Mouse (Mus musculus) neural tube, embryonic 12.5 days (tissue): Measurements from ENCODE around the gene Dennd2a. TPM values are rescaled to one million over a fixed set of nuclear protein-coding genes. Genes with fewer than 3 reads are reported as not detected.

Experiments
- ATAC-seq: fragments of 200-750 bp; cut with Nextera tagmentation; 2 replicates; pipeline ENCODE4 v1.8.0; 2017; ENCODE audit warnings: low read depth, mild to moderate bottlenecking, moderate TSS enrichment, moderate library complexity; ENCODE audit not compliant: low FRiP score
- H3K27ac ChIP-seq: fragments of 300-500 bp; sonication (generic); 2 replicates; pipeline ENCODE4 v1.5.1; 2016
- H3K27me3 ChIP-seq: fragments of 300-500 bp; sonication (generic); replicated peaks from 2 replicates; pipeline ENCODE4 v1.6.1; 2016; ENCODE audit warnings: mild to moderate bottlenecking
- H3K36me3 ChIP-seq: fragments of 300-500 bp; sonication (generic); 2 replicates; pipeline ENCODE4 v1.6.1; 2016; ENCODE audit warnings: mild to moderate bottlenecking
- H3K4me1 ChIP-seq: fragments of 300-500 bp; sonication (generic); 2 replicates; pipeline ENCODE4 v1.6.1; 2016
- H3K4me2 ChIP-seq: fragments of 300-500 bp; sonication (generic); replicated peaks from 2 replicates; pipeline ENCODE4 v1.6.1; 2016; ENCODE audit warnings: mild to moderate bottlenecking
- H3K4me3 ChIP-seq: fragments of 300-500 bp; sonication (generic); 2 replicates; pipeline ENCODE4 v1.5.1; 2016
- H3K9ac ChIP-seq: fragments of 300-500 bp; sonication (generic); 2 replicates; pipeline ENCODE4 v1.6.1; 2016; ENCODE audit warnings: mild to moderate bottlenecking
- H3K9me3 ChIP-seq: fragments of 300-500 bp; sonication (generic); 2 replicates; pipeline ENCODE4 v1.6.1; 2016; ENCODE audit warnings: mild to moderate bottlenecking
- WGBS: fragments of 180-500 bp; shearing (Covaris S2); methylation state at CpG from one replicate; pipeline ENCODE4 v1.1.7; 2016; 5-methylcytosine and 5-hydroxymethylcytosine counted together
- polyA plus RNA-seq: library from polyadenylated mRNA; unstranded; fragments of >200 nt; fragmentation: Nextera tagmentation; extraction: Ambion mirVana; gene quantifications from 2 replicates; pipeline ENCODE4 v1.2.1, GENCODE M21; 2016

Dennd2a gene
- polyA plus RNA-seq: 48.4 and 50.6 TPM in 2 replicates

DNA sequence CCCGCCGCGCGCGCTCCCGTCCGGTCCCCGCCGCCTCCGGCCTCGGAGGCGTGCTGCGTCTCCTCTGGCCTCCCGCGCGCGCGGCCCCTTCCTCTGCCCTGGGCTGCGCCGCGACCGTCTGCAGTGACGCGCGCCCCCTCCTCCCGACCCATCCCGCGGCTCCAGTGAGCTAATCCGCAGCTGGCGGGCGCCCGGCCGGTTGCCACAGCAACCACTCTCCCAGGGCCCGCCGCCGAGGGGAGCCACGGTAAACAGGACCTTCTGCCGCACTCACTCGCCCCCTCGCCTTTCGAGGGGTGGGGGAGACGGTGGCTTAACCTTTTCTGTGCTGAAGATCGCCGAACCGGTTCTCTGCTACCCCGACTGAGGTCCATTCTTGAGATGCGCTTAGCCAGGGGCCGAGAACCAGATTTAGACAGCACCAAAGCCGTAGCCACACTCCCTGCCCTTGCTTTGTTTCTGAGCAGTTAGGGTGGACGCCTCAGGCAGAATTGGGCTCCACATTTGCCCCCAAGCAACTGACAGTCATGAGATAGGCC, at the start of gene Dennd2a:
Gene Dennd2a, minus strand, starts transcription at position 145 of the 539 bp plus-strand sequence.
- H3K4me2 ChIP-seq: peak within 1 kb of the TSS; percentile 78
- peaks cover 36% of the 10 kb centered on the region for H3K4me1 ChIP-seq
- WGBS: under 1% methylated on average over 44 of the region's 50 CpGs

DNA sequence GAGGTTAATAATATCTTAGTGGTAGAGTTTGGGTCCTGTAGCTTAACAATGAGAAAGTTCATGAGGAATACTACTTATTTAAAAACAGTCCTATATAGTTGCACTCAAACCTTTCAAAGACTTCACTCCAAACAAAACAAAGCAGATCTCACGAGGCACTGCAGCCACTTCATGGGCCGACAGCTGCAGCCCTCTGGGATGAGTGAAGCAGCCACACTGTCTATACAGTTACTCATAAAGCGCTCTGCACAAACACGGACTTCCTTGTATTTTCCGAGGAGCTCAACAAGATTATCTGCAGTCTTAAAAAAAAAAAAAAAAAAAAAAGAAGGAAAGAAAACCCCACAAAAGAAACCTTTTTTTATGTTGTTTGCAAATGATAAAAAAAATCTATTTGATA, 49.7 kb upstream of the Dennd2a start:
- WGBS: 73% methylated on average over 5 of the region's 5 CpGs
- Histone ChIP-seq H3K4me2 (no peak overlapping the region), H3K9ac (no peak overlapping the region), H3K27me3 (no peaks in the 10 kb centered on the region), H3K36me3 (peaks cover 13% of the 10 kb centered on the region), H3K4me3 (no peak overlapping the region), H3K4me1 (no peaks in the 10 kb centered on the region), H3K9me3 (no peaks in the 10 kb centered on the region), H3K27ac (no peak overlapping the region)
- no peak for ATAC-seq

More for the DNA sequence above, at the start of gene Dennd2a:
- ATAC-seq: peak; percentile 96
- peak within 1 kb of the TSS; percentile 95 for H3K9ac ChIP-seq
- no peaks in the 10 kb centered on the region for H3K9me3 ChIP-seq
- no peaks in the 10 kb centered on the region for H3K27me3 ChIP-seq
- H3K4me3 ChIP-seq: peak within 1 kb of the TSS; percentile 87
- H3K27ac ChIP-seq: peak within 1 kb of the TSS; percentile 86
- H3K36me3 ChIP-seq: peaks cover 7% of the 10 kb centered on the region; the same call in 1 of the 2 replicates

DNA sequence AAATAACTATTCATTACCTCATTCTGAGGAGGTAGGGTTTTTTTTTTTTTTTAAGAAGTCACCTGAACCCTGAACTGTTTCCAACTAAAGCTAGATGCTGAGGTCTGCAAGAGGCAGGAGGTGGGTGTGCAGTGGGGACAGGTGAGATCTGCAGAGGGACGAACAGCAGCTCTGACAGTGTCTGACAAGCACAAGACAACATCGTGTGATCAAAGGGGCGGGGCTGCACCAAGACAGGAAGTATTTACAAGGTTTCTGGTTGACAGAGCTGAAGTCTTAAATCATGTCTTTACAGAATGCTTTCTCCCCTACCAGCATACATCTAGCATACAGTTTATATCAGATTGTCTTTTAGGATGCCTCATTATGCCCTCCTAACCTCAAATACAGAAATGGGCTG, 49.2 kb upstream of the Dennd2a start:
- no peak overlapping the region for H3K9ac ChIP-seq
- no peaks in the 10 kb centered on the region for H3K4me1 ChIP-seq
- peaks cover 16% of the 10 kb centered on the region for H3K36me3 ChIP-seq
- WGBS: 77% methylated on average over 3 of the region's 3 CpGs
- no peaks in the 10 kb centered on the region for H3K9me3 ChIP-seq
- ATAC-seq: no peak
- H3K4me2 ChIP-seq: no peak overlapping the region
- H3K27ac ChIP-seq: no peak overlapping the region
- H3K4me3 ChIP-seq: no peak overlapping the region
- no peaks in the 10 kb centered on the region for H3K27me3 ChIP-seq

DNA sequence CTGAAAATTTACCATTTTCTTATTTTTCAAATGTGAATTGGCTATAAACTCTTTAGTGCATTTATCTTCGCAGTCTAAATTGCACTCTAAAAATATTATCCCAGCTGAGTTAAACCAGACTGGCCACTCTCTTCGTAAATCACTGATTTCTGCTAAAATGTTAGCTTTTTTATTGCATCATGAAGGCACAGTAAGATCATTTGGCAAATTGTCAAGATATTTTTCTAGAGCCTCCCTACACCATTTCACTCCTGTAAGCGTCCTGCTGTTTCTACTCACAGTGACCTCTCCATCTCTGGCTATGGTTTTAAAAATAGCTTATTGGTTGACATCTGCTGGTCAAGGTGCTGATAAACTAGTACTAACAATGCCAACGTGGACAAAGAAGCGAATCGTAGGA, 48.4 kb upstream of the Dennd2a start:
- Histone ChIP-seq H3K9me3 (no peaks in the 10 kb centered on the region), H3K27ac (no peak overlapping the region), H3K27me3 (no peaks in the 10 kb centered on the region), H3K9ac (no peak overlapping the region), H3K4me3 (no peak overlapping the region), H3K4me1 (no peaks in the 10 kb centered on the region), H3K36me3 (peaks cover 17% of the 10 kb centered on the region), H3K4me2 (no peak overlapping the region)
- ATAC-seq: no peak
- WGBS: 89% methylated on average over 6 of the region's 6 CpGs

DNA sequence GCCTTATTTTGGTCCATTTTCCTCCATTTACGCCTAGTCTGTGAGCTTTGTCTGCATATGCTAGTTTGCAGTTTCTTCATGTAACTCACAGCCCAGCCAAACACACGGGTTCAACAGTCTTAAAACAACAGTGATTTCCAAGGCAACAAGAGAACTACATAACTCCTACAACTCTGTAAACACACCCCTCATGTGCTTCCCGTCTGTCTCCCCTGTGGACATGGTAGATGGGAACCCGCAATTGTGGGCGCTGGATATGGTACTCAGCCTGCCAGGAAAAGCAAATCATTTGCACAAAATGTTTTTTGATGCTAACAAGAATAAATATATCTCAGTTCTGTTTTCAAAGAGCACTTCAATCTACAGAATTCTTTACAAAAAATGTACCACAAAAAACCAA, 46.9 kb upstream of the Dennd2a start:
- Histone ChIP-seq H3K4me1 (no peaks in the 10 kb centered on the region), H3K27ac (no peak overlapping the region), H3K9me3 (no peaks in the 10 kb centered on the region), H3K4me3 (no peak overlapping the region), H3K36me3 (peaks cover 27% of the 10 kb centered on the region), H3K4me2 (no peak overlapping the region), H3K9ac (no peak overlapping the region), H3K27me3 (no peaks in the 10 kb centered on the region)
- ATAC-seq: no peak
- 92% methylated on average over 5 of the region's 5 CpGs for WGBS

DNA sequence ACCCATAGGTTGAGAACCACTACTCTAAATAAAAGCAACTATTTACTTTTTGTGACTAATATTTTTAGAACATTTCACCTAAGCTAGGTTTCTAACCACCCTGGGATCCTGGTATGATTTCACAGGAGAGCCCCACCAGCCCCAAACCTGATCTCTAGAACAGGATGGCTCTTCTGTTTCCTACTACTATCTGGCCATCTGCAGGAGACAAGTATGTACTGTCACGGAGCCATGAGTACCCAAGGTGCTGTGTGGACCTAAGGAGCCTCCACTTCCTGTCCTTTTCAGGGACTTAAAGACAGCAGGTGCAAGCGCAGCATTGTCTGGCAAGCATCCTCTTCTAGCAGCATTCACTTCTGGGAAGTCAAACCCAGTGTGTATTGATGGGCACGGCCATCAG, 44.2 kb upstream of the Dennd2a start:
- H3K27ac ChIP-seq: no peak overlapping the region
- peaks cover 47% of the 10 kb centered on the region for H3K36me3 ChIP-seq
- H3K4me3 ChIP-seq: no peak overlapping the region
- no peak for ATAC-seq
- 88% methylated on average over 3 of the region's 3 CpGs for WGBS
- no peaks in the 10 kb centered on the region for H3K27me3 ChIP-seq
- no peak overlapping the region for H3K4me2 ChIP-seq
- H3K4me1 ChIP-seq: no peaks in the 10 kb centered on the region
- H3K9ac ChIP-seq: no peak overlapping the region
- no peaks in the 10 kb centered on the region for H3K9me3 ChIP-seq

DNA sequence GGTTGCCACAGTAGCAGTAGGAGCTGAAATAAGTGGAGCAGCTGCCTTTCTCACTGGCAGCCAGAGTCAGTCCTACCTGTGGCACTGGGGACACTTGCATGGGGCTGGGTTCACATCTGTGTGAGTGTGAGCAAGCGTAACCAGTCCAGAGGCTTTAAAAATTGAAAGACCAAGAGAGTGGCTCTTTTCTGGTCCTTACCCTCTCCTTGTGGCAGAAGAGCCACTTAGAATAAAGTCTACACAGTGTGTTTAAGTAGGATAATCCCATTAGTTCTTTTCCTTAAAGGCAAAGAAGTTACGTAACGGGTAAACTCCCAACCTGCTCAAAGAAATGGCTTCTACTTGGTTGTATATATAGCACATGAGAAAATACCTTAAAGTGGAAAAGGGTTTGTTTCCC, 43.2 kb upstream of the Dennd2a start:
- Histone ChIP-seq H3K36me3 (peaks cover 48% of the 10 kb centered on the region), H3K27ac (no peak overlapping the region), H3K4me1 (no peaks in the 10 kb centered on the region), H3K27me3 (no peaks in the 10 kb centered on the region), H3K4me2 (no peak overlapping the region), H3K4me3 (no peak overlapping the region), H3K9me3 (no peaks in the 10 kb centered on the region), H3K9ac (no peak overlapping the region)
- ATAC-seq: no peak
- 95% methylated on average over 3 of the region's 3 CpGs for WGBS

DNA sequence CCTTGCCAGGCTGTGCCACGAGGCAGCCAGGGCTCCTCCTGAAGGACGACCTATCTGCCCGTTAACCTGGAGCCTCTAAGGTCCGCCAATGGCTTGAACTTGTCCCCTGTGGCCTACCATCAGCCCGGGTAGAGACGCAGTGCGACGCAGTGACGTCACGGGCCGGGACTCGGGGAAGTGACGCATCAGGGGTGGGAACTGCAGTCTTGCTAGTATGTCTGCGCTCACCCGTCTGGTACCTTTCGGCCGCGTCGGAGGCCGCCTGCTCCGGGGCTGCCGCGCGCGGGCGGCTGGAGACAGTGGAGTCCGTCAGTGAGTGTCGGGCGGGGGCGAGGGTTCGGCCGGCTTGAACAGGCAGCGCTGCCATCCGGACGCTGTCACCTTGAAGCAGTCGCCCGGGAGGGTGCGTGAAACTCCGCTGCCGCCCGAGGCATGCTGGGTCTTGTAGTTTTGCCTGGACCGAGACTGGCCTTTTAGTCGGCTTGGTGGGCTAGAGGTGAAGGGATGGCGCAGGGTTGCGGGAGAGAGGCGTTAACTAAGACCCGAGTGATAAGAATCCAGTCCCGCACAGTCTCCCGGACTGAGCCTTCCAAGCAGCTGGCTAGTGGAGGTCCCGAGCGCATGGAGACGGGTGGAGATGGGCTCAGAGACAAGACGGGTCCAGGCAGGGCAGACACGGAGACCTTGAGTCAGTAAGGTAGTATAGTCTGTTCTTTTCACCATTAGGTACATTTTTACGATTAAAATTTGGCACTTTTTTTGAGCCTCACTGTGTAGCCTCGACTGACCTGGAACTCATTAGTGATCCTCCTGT, 34.9 kb upstream of the Dennd2a start, which contains the start of gene Ndufb2:
Gene Ndufb2, plus strand, starts transcription at position 174 of the 814 bp plus-strand sequence.
- no peaks in the 10 kb centered on the region for H3K27me3 ChIP-seq
- no peaks in the 10 kb centered on the region for H3K9me3 ChIP-seq
- peak within 1 kb of the TSS; percentile 74 for H3K9ac ChIP-seq
- peaks cover 6% of the 10 kb centered on the region for H3K4me1 ChIP-seq
- peak within 1 kb of the TSS; percentile 83 for H3K4me3 ChIP-seq
- H3K36me3 ChIP-seq: peaks cover 28% of the 10 kb centered on the region
- under 1% methylated on average over 56 of the region's 56 CpGs for WGBS
- peak; percentile 99 for ATAC-seq
- peak within 1 kb of the TSS; percentile 80 for H3K27ac ChIP-seq
- H3K4me2 ChIP-seq: peak within 1 kb of the TSS; percentile 75

DNA sequence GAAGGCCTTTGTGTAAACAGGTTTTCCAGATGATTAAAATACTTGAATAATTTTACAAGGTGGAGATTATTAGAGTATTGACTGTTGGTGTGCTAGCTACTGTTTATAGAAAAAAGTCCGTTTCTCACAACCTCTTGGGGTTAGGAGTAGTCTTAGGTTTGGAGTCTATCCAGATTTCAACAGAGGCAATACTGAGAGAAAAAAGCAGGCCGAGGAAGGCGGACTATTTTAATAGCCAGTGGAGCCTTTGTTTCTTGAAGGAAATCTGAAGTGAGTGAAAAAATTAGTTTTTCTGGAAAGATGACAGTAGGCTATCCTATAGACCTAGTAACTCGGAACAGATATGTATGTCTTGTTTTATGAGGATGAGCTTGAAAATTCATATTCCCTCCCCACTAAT, 33.8 kb upstream of the Dennd2a start:
- Histone ChIP-seq H3K4me3 (no peak overlapping the region), H3K27ac (no peak overlapping the region), H3K9me3 (no peaks in the 10 kb centered on the region), H3K4me2 (no peak overlapping the region), H3K27me3 (no peaks in the 10 kb centered on the region), H3K4me1 (peaks cover 6% of the 10 kb centered on the region), H3K9ac (no peak overlapping the region), H3K36me3 (peaks cover 31% of the 10 kb centered on the region)
- no peak for ATAC-seq
- WGBS: 95% methylated on average over 4 of the region's 4 CpGs

DNA sequence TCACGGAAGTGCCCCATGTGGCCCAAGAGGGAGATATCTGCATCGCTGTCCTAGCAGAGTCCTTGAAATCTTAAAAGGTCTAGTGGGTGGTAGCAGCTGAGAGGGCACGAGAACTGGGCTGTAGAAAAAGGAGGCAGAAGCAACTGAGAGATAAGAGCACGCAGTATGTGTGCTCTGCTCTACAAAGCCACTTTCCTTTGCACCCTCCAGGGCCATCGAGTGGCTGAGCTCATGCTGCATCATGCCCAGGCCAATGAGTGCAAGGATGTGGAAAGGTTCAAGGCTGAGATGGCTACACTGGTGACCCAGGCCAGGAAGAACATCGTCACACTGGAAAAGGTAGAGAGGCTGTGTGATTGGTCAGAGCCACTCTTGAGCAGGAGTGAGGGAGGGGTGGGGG, 27.9 kb upstream of the Dennd2a start, which contains the start of gene Gm42420:
Gene Gm42420, plus strand, starts transcription at position 237 of the 400 bp plus-strand sequence.
- Histone ChIP-seq H3K4me3 (no peak within 1 kb of the TSS), H3K36me3 (peaks cover 74% of the 10 kb centered on the region), H3K4me2 (no peak within 1 kb of the TSS), H3K27me3 (no peaks in the 10 kb centered on the region), H3K9ac (no peak within 1 kb of the TSS), H3K27ac (no peak within 1 kb of the TSS), H3K9me3 (no peaks in the 10 kb centered on the region), H3K4me1 (no peaks in the 10 kb centered on the region)
- ATAC-seq: no peak
- 90% methylated on average over 6 of the region's 6 CpGs for WGBS

DNA sequence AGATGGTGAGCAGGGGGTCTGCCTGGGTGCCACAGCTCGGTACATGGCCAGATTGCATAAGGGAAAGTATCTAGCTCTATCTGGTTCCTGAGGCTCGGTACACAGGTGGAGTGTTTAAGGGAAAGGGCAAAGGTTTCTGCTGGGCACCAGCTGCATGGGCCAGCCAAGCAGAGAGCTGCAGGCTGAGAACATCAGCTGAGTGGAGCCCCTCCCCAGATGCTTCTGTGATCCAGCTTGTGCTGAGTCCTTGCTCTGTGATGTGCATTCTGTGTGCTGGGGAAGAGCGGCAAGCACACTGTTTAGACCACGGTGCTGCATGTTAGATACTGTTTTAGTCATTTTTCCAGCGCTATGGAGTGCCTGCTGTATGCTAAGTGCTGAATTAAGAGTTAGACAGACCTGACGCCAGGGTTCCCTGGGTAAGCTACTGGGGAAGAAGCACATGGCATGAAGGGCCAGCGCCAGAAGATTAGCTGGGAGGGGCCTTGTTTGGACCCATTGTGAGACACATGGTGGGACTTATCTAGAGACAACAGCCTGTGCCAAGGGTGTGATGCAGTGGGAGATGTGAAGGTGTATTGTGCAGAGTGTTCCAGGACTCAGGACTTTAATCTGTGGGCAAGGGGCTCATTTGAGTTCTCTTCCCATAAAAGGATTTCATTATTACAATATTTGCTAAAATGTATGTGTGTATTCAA, 23.6 kb upstream of the Dennd2a start:
- WGBS: 79% methylated on average over 7 of the region's 7 CpGs
- Histone ChIP-seq H3K9me3 (no peaks in the 10 kb centered on the region), H3K36me3 (peaks cover 71% of the 10 kb centered on the region), H3K4me3 (no peak overlapping the region), H3K4me1 (no peaks in the 10 kb centered on the region), H3K27ac (no peak overlapping the region), H3K27me3 (no peaks in the 10 kb centered on the region), H3K4me2 (no peak overlapping the region), H3K9ac (no peak overlapping the region)
- ATAC-seq: no peak

DNA sequence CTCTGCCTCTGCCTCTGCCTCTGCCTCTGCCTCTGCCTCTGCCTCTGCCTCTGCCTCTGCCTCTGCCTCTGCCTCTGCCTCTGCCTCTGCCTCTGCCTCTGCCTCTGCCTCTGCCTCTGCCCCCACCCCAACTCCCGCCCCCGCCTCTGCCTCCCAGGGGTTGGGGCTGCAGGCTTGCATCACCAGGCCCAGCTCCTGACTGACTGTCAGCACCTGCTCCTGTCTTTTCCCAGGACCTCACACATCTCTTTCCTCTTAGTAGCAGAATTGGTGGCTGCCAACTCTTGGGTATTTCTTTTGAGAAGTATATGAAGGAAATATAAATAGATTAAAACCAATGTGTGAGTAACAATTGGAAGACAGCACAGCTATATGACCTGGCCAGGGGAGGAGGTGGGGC, 22.9 kb upstream of the Dennd2a start:
- H3K4me3 ChIP-seq: no peak overlapping the region

More for the DNA sequence above, 22.9 kb upstream of the Dennd2a start:
- Histone ChIP-seq H3K27ac (no peak overlapping the region), H3K36me3 (peaks cover 66% of the 10 kb centered on the region), H3K27me3 (no peaks in the 10 kb centered on the region), H3K4me1 (no peaks in the 10 kb centered on the region), H3K9me3 (no peaks in the 10 kb centered on the region), H3K4me2 (no peak overlapping the region), H3K9ac (no peak overlapping the region)
- no peak for ATAC-seq
- 80% methylated on average over 2 of the region's 2 CpGs for WGBS
